In the genomic region with DNA sequence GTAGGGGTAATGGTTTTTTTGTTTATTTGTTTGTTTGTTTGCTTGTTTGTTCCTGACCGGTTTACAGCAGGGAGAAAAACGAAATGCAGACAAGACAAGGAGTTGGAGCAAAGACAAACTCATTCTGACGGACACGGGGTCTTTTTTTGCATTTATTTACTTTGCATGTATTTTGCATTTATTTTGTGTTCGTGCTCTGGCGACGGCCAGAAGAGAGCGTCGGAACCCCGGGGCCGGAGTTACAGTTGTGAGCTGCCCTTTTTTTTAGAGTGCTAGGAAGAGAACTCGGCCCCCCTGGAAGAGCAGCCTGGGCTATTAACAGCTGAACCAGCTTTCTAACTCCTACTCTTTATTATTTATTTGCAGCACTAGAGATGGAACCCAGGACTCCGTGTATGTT, we compare ENCODE assay signal across 8 mouse cellular contexts. TPM values are rescaled to one million over a fixed set of nuclear protein-coding genes. Genes with fewer than 3 reads are reported as not detected.
DNase-seq lines count a peak whose midpoint lies in the region; ATAC-seq lines count a peak whose summit lies in the region.

No protein-coding gene starts in this region.

- peak overlapping the region; percentile 83 for H3K9ac ChIP-seq in kidney, embryonic 15.5 days
- peak overlapping the region; percentile 68 for H3K9ac ChIP-seq in hindbrain, embryonic 11.5 days (ENCODE audit: low read depth, low read length)
- peak overlapping the region; percentile 83 for H3K9ac ChIP-seq in midbrain, embryonic 13.5 days (replicated peaks)

- ATAC-seq in kidney, embryonic 15.5 days (replicated peaks; ENCODE audit: low FRiP score) = no peak
- ATAC-seq in hindbrain, embryonic 11.5 days (ENCODE audit: low FRiP score) = no peak
- ATAC-seq in midbrain, embryonic 13.5 days = no peak
- no peak for ATAC-seq in erythroid progenitor cell, adult 5-6 weeks (replicated peaks; ENCODE audit: low FRiP score, poor library complexity, severe bottlenecking)

- under 1% methylated on average over 13 of the region's 13 CpGs for WGBS in kidney, embryonic 15.5 days
- under 1% methylated on average over 13 of the region's 13 CpGs for whole genome bisulfite sequencing in hindbrain, embryonic 11.5 days
- WGBS in midbrain, embryonic 13.5 days = under 1% methylated on average over 13 of the region's 13 CpGs

- H3K4me2 ChIP-seq in kidney, embryonic 15.5 days = peak overlapping the region; percentile 67
- H3K4me2 ChIP-seq in hindbrain, embryonic 11.5 days (replicated peaks; ENCODE audit: low read depth, low read length) = peak overlapping the region; percentile 51
- H3K4me2 ChIP-seq in midbrain, embryonic 13.5 days (replicated peaks) = peak overlapping the region; percentile 88

- peaks cover 23% of the 10 kb centered on the region for H3K4me1 ChIP-seq in kidney, embryonic 15.5 days
- peaks cover 3% of the 10 kb centered on the region for H3K4me1 ChIP-seq in hindbrain, embryonic 11.5 days (replicated peaks; ENCODE audit: control insufficient read depth, insufficient read depth, low read length)
- peaks cover 24% of the 10 kb centered on the region for H3K4me1 ChIP-seq in midbrain, embryonic 13.5 days (replicated peaks)

- no peaks in the 10 kb centered on the region for H3K9me3 ChIP-seq in kidney, embryonic 15.5 days (replicated peaks)
- no peaks in the 10 kb centered on the region for H3K9me3 ChIP-seq in hindbrain, embryonic 11.5 days (ENCODE audit: control insufficient read depth, low read length)
- H3K9me3 ChIP-seq in midbrain, embryonic 13.5 days = no peaks in the 10 kb centered on the region

- H3K36me3 ChIP-seq in kidney, embryonic 15.5 days = peaks cover 39% of the 10 kb centered on the region
- H3K36me3 ChIP-seq in hindbrain, embryonic 11.5 days (ENCODE audit: control insufficient read depth, insufficient read depth, low read length) = no peaks in the 10 kb centered on the region; the same call in 1 of the 2 replicates
- peaks cover 7% of the 10 kb centered on the region for H3K36me3 ChIP-seq in midbrain, embryonic 13.5 days

- no peaks in the 10 kb centered on the region for H3K27me3 ChIP-seq in kidney, embryonic 15.5 days
- H3K27me3 ChIP-seq in hindbrain, embryonic 11.5 days (ENCODE audit: control insufficient read depth, insufficient read depth, low read length) = no peaks in the 10 kb centered on the region
- no peaks in the 10 kb centered on the region for H3K27me3 ChIP-seq in midbrain, embryonic 13.5 days

- no peak for DNase-seq in kidney, postnatal 10 days
- DNase-seq in MEL-GATA-1-ER (ENCODE audit: extremely low read depth, low read depth) = peak; percentile 31
- peak; percentile 21 for DNase-seq in hindbrain, embryonic 11.5 days (ENCODE audit: low spot score)
- no peak for DNase-seq in kidney, postnatal 14 days
- no peak for DNase-seq in cerebellum, adult 11-12 months

- peak overlapping the region; percentile 92 for H3K27ac ChIP-seq in kidney, embryonic 15.5 days
- no peak overlapping the region for H3K27ac ChIP-seq in hindbrain, embryonic 11.5 days (ENCODE audit: low read depth, low read length)
- H3K27ac ChIP-seq in midbrain, embryonic 13.5 days = no peak overlapping the region

- peak overlapping the region; percentile 91 for H3K4me3 ChIP-seq in kidney, embryonic 15.5 days (replicated peaks)
- peak overlapping the region; percentile 75 for H3K4me3 ChIP-seq in hindbrain, embryonic 11.5 days (ENCODE audit: low read depth, low read length)
- peak overlapping the region; percentile 67 for H3K4me3 ChIP-seq in midbrain, embryonic 13.5 days (replicated peaks)

RNA-seq across cellular contexts. Expression of gene Cenpa, which starts 0.6 kb away (rescaled TPM):
- polyA plus RNA-seq in kidney, embryonic 15.5 days (2015; fragmentation: Nextera tagmentation; extraction: Ambion mirVana) = 298 and 308 TPM in 2 replicates
- 324 and 338 TPM in 2 replicates for polyA plus RNA-seq in hindbrain, embryonic 11.5 days (2014; fragmentation: Nextera tagmentation; extraction: Ambion mirVana)
- polyA plus RNA-seq in midbrain, embryonic 13.5 days (2015; fragmentation: Nextera tagmentation; extraction: Ambion mirVana) = 120 and 122 TPM in 2 replicates
- 501 and 540 TPM in 2 replicates for total RNA-seq in erythroid progenitor cell, adult 5-6 weeks (2015; ENCODE audit: low replicate concordance)
- total RNA-seq in erythroid progenitor cell, adult 5-6 weeks (2017; ENCODE audit: low replicate concordance) = 370 and 444 TPM in 2 replicates

RNA-seq across cellular contexts. Expression of gene Slc35f6, which starts 19.5 kb away (rescaled TPM):
- polyA plus RNA-seq in kidney, embryonic 15.5 days (2015; fragmentation: Nextera tagmentation; extraction: Ambion mirVana) = 25.7 and 27.1 TPM in 2 replicates
- polyA plus RNA-seq in hindbrain, embryonic 11.5 days (2014; fragmentation: Nextera tagmentation; extraction: Ambion mirVana) = 25.2 and 28.8 TPM in 2 replicates
- 29.5 and 32.0 TPM in 2 replicates for polyA plus RNA-seq in midbrain, embryonic 13.5 days (2015; fragmentation: Nextera tagmentation; extraction: Ambion mirVana)
- 9.4 and 13.4 TPM in 2 replicates for total RNA-seq in erythroid progenitor cell, adult 5-6 weeks (2015; ENCODE audit: low replicate concordance)
- total RNA-seq in erythroid progenitor cell, adult 5-6 weeks (2017; ENCODE audit: low replicate concordance) = 11.2 and 16.7 TPM in 2 replicates

RNA-seq across cellular contexts. Expression of gene Dpysl5, which starts 44.1 kb away (rescaled TPM):
- polyA plus RNA-seq in kidney, embryonic 15.5 days (2015; fragmentation: Nextera tagmentation; extraction: Ambion mirVana) = 6.8 and 7.7 TPM in 2 replicates
- 86.1 and 90.1 TPM in 2 replicates for polyA plus RNA-seq in hindbrain, embryonic 11.5 days (2014; fragmentation: Nextera tagmentation; extraction: Ambion mirVana)
- 195 and 200 TPM in 2 replicates for polyA plus RNA-seq in midbrain, embryonic 13.5 days (2015; fragmentation: Nextera tagmentation; extraction: Ambion mirVana)
- total RNA-seq in erythroid progenitor cell, adult 5-6 weeks (2015; ENCODE audit: low replicate concordance) = 0.36 TPM in 1 of 2 replicates, not detected in the other
- total RNA-seq in erythroid progenitor cell, adult 5-6 weeks (2017; ENCODE audit: low replicate concordance) = not detected in 2 replicates

Comparison
In these comparisons a context has a peak if more than half of its experiments do, and no peak if none do; other contexts are left out.
1. DNase-seq: peak in MEL-GATA-1-ER (single experiment) and hindbrain, embryonic 11.5 days (single experiment); none in kidney, postnatal 10 days (single experiment), kidney, postnatal 14 days (single experiment) and cerebellum, adult 11-12 months (single experiment).
2. Peak in every context shown above with its lines, with median percentiles within 50 percentile points of each other: H3K4me2 ChIP-seq, H3K4me3 ChIP-seq and H3K9ac ChIP-seq.